Mouse (Mus musculus): ENCODE results near the gene Sept12.

Gene Sept12

DNA sequence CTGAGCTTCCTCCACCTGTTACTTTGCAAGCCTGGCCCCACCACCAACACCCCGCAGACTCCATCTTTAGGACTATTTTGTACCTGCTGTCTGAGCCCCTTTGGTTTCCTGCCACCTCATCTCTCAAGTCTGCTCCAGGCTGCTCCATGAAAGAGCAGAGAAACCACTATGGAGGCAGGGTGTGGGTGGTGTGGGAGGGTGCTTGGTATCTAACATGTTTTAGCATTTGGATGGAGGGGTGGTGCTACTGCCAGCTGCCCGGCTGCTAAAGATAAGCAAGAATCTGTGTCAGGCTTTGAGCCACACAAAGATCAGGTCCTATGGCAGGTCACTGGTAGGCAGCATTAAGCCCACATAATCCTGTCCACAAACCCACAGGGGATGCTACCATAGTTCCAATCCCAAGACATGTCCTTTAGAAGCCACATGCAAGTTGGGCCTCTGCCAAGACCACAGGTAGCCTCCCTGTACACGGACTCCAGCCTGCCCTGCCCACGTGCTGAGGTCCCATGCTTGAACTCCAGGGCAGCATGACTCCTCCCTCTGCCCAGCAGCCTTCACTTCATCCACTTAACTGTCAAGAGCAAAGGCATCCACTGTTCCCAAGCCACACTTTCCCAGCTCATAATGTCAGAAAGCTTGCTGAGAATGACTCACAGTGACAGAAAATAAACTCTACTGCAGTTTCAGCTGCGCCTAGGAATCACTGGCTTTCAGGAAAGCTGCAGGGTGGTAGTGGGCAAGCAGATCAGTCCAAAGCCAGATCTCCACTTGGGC lies 19.2 kb downstream of the Sept12 start:
- no peak for DNase-seq (ENCODE audit: extremely low read depth, insufficient read length, low spot score)

DNA sequence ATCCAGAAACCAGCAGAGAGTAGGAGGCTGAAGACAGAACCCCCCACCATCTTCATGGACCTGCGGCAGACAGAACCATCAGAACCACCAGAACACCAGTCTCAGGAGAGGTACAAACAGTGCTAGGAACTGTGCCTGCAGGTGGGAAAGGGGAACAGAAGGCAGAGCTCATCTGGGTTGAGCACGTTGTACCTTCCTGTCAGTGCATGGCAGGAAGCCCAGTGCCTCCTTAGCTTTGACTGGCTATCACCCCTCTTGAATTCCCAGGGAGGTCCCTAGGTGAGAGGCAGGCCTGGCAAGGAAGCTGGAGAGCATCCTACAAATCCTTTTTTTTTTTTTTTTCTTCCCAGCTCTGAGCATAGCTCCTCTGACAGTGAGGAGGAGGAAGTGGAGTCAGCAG lies 21.5 kb downstream of the Sept12 start:
- no peak for DNase-seq (ENCODE audit: extremely low read depth, insufficient read length, low spot score)

DNA sequence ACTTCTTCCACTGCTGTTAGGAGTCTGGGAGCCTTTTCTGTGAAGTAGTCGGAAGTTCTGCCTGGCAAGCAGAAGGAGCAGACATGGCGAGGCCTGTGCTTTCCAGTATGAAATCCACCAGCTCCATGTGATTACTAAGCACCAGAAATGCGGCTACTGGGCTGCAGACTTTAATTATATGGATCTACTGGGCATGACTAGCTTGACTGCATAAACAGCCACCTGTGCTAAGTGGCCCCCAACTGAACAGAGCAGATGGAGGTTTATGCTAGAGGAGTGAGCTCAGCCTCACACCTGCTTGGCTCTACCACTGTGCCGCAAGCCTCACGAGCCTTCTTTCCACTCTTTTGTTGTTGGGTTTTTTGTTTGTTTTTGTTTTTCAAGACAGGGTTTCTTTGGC lies 23.1 kb downstream of the Sept12 start:
- no peak for DNase-seq (ENCODE audit: extremely low read depth, insufficient read length, low spot score)

DNA sequence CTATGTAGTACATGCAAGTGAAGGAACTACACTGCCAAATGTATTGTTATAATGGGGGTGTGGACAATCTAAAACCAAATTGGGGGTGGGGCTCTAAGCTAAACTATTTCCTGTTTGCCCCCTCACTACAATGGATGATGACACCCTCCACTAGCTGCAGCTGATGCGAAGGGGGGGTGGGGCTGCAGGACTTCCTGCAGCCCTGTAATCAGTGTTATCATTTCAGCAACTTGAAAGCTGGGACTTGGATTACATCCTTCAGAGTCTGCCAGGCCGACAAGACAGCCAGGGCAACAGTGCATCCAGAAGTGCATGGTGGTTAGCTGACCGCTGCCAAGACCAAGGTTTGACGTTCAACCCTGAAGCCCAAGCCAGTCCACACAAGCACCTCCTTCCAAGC lies 26.0 kb downstream of the Sept12 start:
- DNase-seq (ENCODE audit: extremely low read depth, insufficient read length, low spot score) = no peak

- no peak for DNase-seq (ENCODE audit: extremely low read depth, insufficient read length, low spot score)
Observed at GRCm38 (mm10) chr16:4969055-4969843, 28.4 kb downstream of the Sept12 start.

GRCm38 (mm10) chr16:4968426-4968825 lies 29.2 kb downstream of the Sept12 start:
- no peak for DNase-seq (ENCODE audit: extremely low read depth, insufficient read length, low spot score)

DNA sequence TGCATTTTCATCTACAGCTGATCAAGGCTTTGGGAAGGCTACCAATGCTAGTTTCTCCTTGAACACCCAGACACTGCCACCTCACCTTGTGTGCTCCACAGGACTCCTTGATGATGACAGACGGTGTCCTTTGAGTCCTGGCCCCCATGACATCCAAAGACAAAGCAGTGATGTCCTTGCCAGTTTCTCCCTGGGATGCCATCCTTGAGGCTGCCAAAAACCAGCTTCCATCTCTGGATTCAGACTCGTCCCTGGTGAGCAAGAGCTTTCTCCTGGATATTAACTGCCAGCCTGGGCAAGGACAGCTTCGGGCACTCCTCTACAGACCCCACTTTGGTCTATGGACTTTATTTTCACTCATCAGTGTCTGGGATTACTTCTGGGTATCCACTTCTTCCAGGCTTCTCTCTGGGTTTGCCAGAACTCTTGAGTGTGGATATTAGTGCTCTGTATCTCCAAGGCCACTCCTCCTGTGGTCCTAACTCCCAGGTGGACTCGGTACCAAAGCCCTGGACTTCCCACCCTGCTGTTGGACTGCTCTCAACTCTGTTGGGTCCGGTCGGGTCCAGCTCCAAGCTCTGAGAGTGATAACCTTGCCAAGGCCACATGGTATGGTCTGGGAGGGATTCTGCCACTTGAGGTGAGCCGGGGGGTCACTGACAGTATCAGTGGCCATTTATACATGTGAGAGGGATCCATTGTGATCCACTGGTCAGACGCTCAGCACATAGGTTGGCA lies 32.1 kb downstream of the Sept12 start:
- no peak for DNase-seq (ENCODE audit: extremely low read depth, insufficient read length, low spot score)

DNA sequence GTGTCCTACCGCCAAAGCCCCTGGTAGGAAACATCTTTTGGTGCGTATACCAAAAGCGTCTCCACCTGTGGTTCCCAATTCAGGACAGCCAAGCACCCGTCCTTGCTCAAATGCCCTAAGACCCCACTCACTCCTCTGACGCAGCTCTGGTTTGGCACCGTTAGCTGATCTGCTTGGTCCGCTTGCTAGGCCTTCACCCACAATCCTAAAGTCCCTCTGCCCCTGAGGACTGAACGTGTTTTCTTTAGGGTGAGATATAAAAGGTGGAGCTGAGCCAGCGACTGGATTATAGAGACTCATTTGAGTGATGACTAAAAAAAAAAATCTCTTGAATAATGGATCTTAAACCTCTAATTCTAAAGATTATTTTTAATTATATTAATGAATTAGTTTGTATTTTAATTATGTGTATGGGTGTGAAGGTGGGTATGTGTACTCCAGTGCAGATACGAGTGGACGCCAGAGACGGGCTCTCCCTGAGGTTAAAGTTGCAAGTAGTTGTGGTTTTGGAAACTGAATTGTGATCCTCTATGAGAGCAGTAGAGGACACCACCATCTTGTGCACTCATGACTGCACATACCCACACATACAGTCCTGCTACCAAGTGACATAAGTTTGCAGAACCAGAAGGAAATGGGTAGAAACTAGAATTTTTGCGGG lies 32.8 kb downstream of the Sept12 start:
- DNase-seq (ENCODE audit: extremely low read depth, insufficient read length, low spot score) = no peak

DNA sequence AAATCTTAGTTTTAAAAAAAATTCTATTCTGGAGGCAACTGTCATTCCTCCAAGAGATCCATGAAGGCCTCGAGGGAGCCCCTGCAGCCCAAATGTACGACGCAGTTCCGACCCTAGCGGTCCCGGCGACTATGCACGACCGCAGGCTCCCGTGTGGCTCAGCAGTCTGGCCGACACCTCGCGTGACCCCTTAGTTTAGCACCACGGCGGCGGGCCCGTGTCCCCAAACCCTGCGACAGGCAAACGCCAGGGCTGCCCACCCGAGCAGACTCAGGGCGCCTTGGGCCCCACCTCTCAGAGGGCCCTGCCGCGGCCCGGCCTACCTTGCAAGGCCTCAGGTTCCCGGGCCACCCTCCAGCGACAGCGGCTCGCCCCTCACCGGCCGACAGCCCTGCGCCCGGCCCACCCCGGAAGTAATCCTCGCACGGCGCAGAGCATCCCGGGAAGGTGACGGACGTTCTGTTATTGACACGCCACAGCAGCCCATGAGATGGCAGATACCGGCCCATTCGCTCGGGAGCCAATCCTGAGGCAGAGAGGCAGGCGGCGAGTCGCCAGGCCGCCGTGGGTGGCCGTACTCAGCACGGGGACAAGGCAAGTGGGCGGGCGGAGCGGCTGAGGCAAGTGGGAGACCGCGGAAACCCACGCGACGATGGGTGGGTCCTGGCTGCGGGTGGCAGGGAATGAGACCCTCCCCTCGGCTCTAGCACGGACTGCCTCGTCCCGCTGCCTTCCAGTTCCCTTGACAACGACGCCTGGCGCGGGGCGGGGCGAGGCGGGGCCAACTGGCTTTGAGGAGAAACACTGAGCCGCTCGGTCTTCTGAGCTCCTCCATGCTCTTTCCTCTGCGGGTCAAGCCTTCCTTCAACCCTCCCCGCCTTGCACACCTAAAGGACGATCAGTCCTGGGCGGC lies 33.6 kb downstream of the Sept12 start, which contains the start of gene Anks3:
Gene Anks3, minus strand, starts transcription at position 409 of the 913 bp plus-strand sequence.
- DNase-seq (ENCODE audit: extremely low read depth, insufficient read length, low spot score) = peak; percentile 100

DNA sequence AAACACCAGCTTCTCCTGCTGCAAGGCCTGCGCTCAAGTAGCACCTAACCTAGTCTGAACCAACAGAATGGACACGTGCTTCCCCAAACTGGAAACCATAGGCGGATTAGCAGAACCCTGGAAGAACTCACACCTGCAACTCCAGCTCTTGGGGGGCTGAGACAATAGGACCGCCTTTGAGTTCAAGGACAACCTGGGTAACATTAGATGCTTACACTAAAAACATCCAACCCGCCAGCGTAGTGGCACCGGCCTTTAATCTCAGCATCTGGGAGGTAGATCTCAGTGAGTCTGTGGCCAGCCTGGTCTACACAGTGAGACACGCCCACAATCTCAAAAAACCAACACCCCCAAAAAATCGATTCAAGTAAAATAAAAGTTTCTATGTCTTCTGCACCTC lies 34.3 kb downstream of the Sept12 start:
- no peak for DNase-seq (ENCODE audit: extremely low read depth, insufficient read length, low spot score)

GRCm38 (mm10) chr16:4960260-4960659 lies 37.4 kb downstream of the Sept12 start:
- no peak for DNase-seq (ENCODE audit: extremely low read depth, insufficient read length, low spot score)

- no peak for DNase-seq (ENCODE audit: extremely low read depth, insufficient read length, low spot score)
Observed at GRCm38 (mm10) chr16:4957446-4957845, 40.2 kb downstream of the Sept12 start.

GRCm38 (mm10) chr16:4956609-4957008 lies 41.0 kb downstream of the Sept12 start:
- DNase-seq (ENCODE audit: extremely low read depth, insufficient read length, low spot score) = no peak

DNA sequence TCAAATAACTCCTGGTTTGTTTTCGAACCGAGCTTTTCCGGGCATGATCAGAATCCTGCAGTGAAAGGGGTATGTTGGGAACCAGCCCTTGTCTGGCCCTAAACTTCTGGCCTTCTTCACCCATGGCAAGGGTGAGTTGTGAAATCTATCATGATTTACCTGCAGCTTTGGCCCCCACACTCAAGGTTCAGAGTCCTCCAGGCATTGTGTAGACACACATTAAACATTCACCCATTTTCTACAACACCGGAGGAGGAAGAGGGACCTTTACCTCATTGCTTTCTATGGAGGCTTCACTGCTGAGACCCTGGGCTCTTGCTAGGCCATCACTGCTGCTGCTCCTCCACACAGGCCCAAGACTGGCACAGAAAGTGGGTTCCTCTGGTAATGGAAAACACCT lies 50.3 kb downstream of the Sept12 start:
- DNase-seq (ENCODE audit: extremely low read depth, insufficient read length, low spot score) = no peak

DNA sequence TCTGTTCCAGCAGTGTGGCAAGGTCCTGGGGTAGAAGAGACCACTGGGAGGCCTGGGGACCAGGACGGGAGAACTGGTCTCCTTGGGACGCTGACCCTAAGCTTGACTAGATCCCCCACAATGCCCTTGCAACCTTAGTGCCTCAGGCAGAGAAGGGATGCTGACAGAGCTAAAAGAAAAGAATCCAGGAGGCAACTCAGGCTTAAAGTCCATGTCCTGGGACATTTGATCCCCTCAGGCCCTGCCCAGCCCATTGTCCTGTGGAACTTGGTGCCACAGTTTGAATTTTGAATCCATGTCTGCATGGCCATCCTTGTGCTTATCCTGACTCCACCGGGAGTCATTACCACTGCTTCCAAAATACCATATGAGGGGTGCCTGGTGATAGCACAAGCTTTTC lies 51.5 kb downstream of the Sept12 start:
- no peak for DNase-seq (ENCODE audit: extremely low read depth, insufficient read length, low spot score)

GRCm38 (mm10) chr16:4945415-4945814 lies 52.2 kb downstream of the Sept12 start:
- no peak for DNase-seq (ENCODE audit: extremely low read depth, insufficient read length, low spot score)

- DNase-seq (ENCODE audit: extremely low read depth, insufficient read length, low spot score) = no peak
Observed at GRCm38 (mm10) chr16:4943431-4943830, 54.2 kb downstream of the Sept12 start.

GRCm38 (mm10) chr16:4942868-4943267 lies 54.8 kb downstream of the Sept12 start:
- DNase-seq (ENCODE audit: extremely low read depth, insufficient read length, low spot score) = no peak

DNA sequence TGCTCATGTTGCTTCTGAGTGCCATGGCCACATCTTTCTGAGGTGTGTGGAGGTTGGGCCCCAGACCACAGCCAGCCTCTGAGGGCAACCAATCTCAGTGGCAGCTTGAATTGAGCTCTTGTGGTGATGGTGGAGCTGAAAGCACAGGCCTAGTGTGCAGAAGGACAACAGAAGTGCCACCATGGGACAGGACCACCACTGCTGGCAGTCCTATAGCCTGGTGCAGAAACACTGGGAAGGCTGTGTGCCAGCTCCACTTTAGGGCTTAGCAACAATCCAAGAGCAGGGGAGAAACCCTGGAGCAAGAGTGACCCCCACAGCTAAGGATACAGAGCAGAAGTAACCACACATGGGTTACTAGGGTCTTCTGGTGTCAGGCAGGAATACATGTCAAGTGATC lies 56.6 kb downstream of the Sept12 start:
- no peak for DNase-seq (ENCODE audit: extremely low read depth, insufficient read length, low spot score)
